Mouse (Mus musculus): ENCODE measurements at regions not wholly inside any gene's neighbourhood (a gene's known extent, or its start where the extent isn't known, plus 50 kb on each side); places are given as distances from the start of the nearest gene placed in this dataset.

GRCm38 (mm10) chr13:32410065-32410464 is 71.5 kb upstream of the Gmds start:
- no peaks in the 10 kb centered on the region for H3K9me3 ChIP-seq (replicated peaks)
- no peaks in the 10 kb centered on the region for H3K36me3 ChIP-seq
- no peak overlapping the region for H3K9ac ChIP-seq
- no peak overlapping the region for H3K27ac ChIP-seq (replicated peaks)
- no peaks in the 10 kb centered on the region for H3K4me1 ChIP-seq
- no peak for ATAC-seq (ENCODE audit: insufficient number of reproducible peaks, low FRiP score, low TSS enrichment, low read depth)
- WGBS: 57% methylated on average over 6 of the region's 6 CpGs
- H3K4me2 ChIP-seq (replicated peaks): no peak overlapping the region
- H3K27me3 ChIP-seq: no peaks in the 10 kb centered on the region
- H3K4me3 ChIP-seq (replicated peaks): no peak overlapping the region

DNA sequence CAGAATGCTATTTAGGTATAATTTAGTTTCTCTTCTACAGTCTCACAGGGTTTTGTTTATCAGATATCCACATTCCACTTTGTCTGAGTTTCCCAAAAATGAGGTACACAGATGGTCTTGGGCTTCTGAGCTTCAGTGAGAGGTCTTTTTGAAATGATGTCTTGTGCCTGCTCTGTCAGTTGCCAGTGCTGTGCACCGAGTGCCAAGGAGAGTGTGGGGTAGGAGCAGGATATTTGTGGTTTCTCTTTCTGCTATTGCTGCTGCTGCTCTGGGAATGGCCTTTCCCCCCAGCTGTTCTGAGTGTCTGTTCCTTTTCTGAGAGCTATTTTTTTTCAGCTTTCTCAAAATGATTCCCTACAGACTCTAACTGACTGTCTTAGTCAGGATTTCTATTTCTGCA is 60.1 kb upstream of the Gmds start:
- 19% methylated on average over 1 of the region's 1 CpGs for WGBS
- no peak for ATAC-seq (ENCODE audit: insufficient number of reproducible peaks, low FRiP score, low TSS enrichment, low read depth)
- no peaks in the 10 kb centered on the region for H3K27me3 ChIP-seq

More for the DNA sequence above, 60.1 kb upstream of the Gmds start:
- Histone ChIP-seq H3K4me2 (replicated peaks) (no peak overlapping the region), H3K9ac (no peak overlapping the region), H3K36me3 (no peaks in the 10 kb centered on the region), H3K9me3 (replicated peaks) (no peaks in the 10 kb centered on the region), H3K4me3 (replicated peaks) (no peak overlapping the region), H3K4me1 (no peaks in the 10 kb centered on the region), H3K27ac (replicated peaks) (no peak overlapping the region)
